ENCODE assay signal across 13 mouse cellular contexts in genomic region chr1:72490193-72490592, GRCm38 (mm10). TPM values are rescaled to one million over a fixed set of nuclear protein-coding genes. Genes with fewer than 3 reads are reported as not detected.
DNase-seq lines count a peak whose midpoint lies in the region; ATAC-seq and TF ChIP-seq lines count a peak whose summit lies in the region.
"Had no signal": no experiment of that assay in that cellular context is flagged by ENCODE, and none has a peak within 500 bp of the region (broad histone marks: within the 10 kb centered on the region; RNA-seq: fewer than 3 reads in every experiment).

No protein-coding gene starts in this region.

- 0 out of 2 replicates have a peak, but pooled peaks cover 7% of the 10 kb centered on the region for H3K9me3 ChIP-seq in megakaryocyte, embryonic 14.5 days
- H3K9me3 ChIP-seq in embryonic facial prominence, embryonic 14.5 days (ENCODE audit: control insufficient read depth, low read length): no peaks in the 10 kb centered on the region
- H3K9me3 ChIP-seq in midbrain, embryonic 16.5 days (replicated peaks; ENCODE audit: control insufficient read depth, low read length, poor library complexity, severe bottlenecking): no peaks in the 10 kb centered on the region
- H3K9me3 ChIP-seq in liver, postnatal 0 days (ENCODE audit: low read length): no peaks in the 10 kb centered on the region
- H3K9me3 ChIP-seq: G1E; lung, embryonic 15.5 days had no signal

- no peak overlapping the region for H3K4me2 ChIP-seq in embryonic facial prominence, embryonic 14.5 days (ENCODE audit: low read depth, low read length)
- no peak overlapping the region for H3K4me2 ChIP-seq in midbrain, embryonic 16.5 days (ENCODE audit: low read length)
- no peak overlapping the region for H3K4me2 ChIP-seq in liver, postnatal 0 days (ENCODE audit: low read depth, low read length)
- H3K4me2 ChIP-seq: lung, embryonic 15.5 days had no signal

- no peak for TF ChIP-seq EP300 in liver, postnatal 0 days (IDR thresholded peaks at IDR 0.05; ENCODE audit: low read depth)

- H3K27ac ChIP-seq in embryonic facial prominence, embryonic 14.5 days (replicated peaks; ENCODE audit: low read depth, low read length): no peak overlapping the region
- no peak overlapping the region for H3K27ac ChIP-seq in midbrain, embryonic 16.5 days (ENCODE audit: low read length)
- no peak overlapping the region for H3K27ac ChIP-seq in liver, postnatal 0 days (ENCODE audit: low read depth)
- H3K27ac ChIP-seq: lung, embryonic 15.5 days had no signal

- peaks cover 2% of the 10 kb centered on the region for H3K27me3 ChIP-seq in megakaryocyte, embryonic 14.5 days (replicated peaks)
- no peaks in the 10 kb centered on the region for H3K27me3 ChIP-seq in embryonic facial prominence, embryonic 14.5 days (replicated peaks; ENCODE audit: control insufficient read depth, insufficient read depth, low read length)
- H3K27me3 ChIP-seq in midbrain, embryonic 16.5 days (ENCODE audit: control insufficient read depth, insufficient read depth, low read depth, low read length): no peaks in the 10 kb centered on the region
- no peaks in the 10 kb centered on the region for H3K27me3 ChIP-seq in liver, postnatal 0 days (ENCODE audit: insufficient read depth, low read length)
- H3K27me3 ChIP-seq: lung, embryonic 15.5 days had no signal

- peaks cover 8% of the 10 kb centered on the region for H3K4me1 ChIP-seq in megakaryocyte, embryonic 14.5 days
- no peaks in the 10 kb centered on the region for H3K4me1 ChIP-seq in embryonic facial prominence, embryonic 14.5 days (ENCODE audit: control insufficient read depth, insufficient read depth, low read length)
- H3K4me1 ChIP-seq in midbrain, embryonic 16.5 days (ENCODE audit: control insufficient read depth, insufficient read depth, low read length): peaks cover 5% of the 10 kb centered on the region; the same call in 1 of the 2 replicates
- no peaks in the 10 kb centered on the region for H3K4me1 ChIP-seq in liver, postnatal 0 days (ENCODE audit: insufficient read depth)
- H3K4me1 ChIP-seq: lung, embryonic 15.5 days had no signal

- 14% methylated on average over 8 of the region's 8 CpGs for WGBS in embryonic facial prominence, embryonic 14.5 days
- 5% methylated on average over 8 of the region's 8 CpGs for WGBS in midbrain, embryonic 16.5 days
- WGBS in liver, postnatal 0 days (ENCODE audit: insufficient replicate concordance): 14% methylated on average over 8 of the region's 8 CpGs

- peak; percentile 45 for DNase-seq in R1 (ENCODE audit: low read depth, low spot score)
- DNase-seq in embryonic facial prominence, embryonic 14.5 days (ENCODE audit: low spot score): peak; percentile 56
- DNase-seq in heart, adult 8-10 months (ENCODE audit: low spot score): no peak
- no peak for DNase-seq in liver, postnatal 0 days
- DNase-seq: kidney, adult 9 months; layer of hippocampus, adult 9-11 months had no signal

- TF ChIP-seq CTCF in liver, postnatal 0 days (IDR thresholded peaks at IDR 0.05; ENCODE audit: low read depth): no peak

- ATAC-seq in megakaryocyte, adult 5-6 weeks (ENCODE audit: poor library complexity, severe bottlenecking): no peak
- peak; percentile 90 for ATAC-seq in embryonic facial prominence, embryonic 14.5 days (ENCODE audit: low read depth)
- ATAC-seq in midbrain, embryonic 16.5 days: peak; percentile 45; the same call in 1 of the 2 replicates
- no peak for ATAC-seq in liver, postnatal 0 days

- H3K9ac ChIP-seq in embryonic facial prominence, embryonic 14.5 days (ENCODE audit: low read depth, low read length): no peak overlapping the region
- H3K9ac ChIP-seq in midbrain, embryonic 16.5 days (ENCODE audit: low read depth, low read length): no peak overlapping the region
- no peak overlapping the region for H3K9ac ChIP-seq in liver, postnatal 0 days (replicated peaks)
- H3K9ac ChIP-seq: lung, embryonic 15.5 days had no signal

- no peaks in the 10 kb centered on the region for H3K36me3 ChIP-seq in megakaryocyte, embryonic 14.5 days (replicated peaks; ENCODE audit: low read length)
- H3K36me3 ChIP-seq in embryonic facial prominence, embryonic 14.5 days (ENCODE audit: control insufficient read depth, insufficient read depth, low read length): no peaks in the 10 kb centered on the region
- H3K36me3 ChIP-seq in midbrain, embryonic 16.5 days (ENCODE audit: control insufficient read depth, insufficient read depth, low read length): no peaks in the 10 kb centered on the region
- H3K36me3 ChIP-seq in liver, postnatal 0 days (replicated peaks; ENCODE audit: insufficient read depth, low read length): no peaks in the 10 kb centered on the region
- H3K36me3 ChIP-seq: G1E; lung, embryonic 15.5 days had no signal

- H3K4me3 ChIP-seq in megakaryocyte, embryonic 14.5 days (replicated peaks): peak overlapping the region; percentile 51
- H3K4me3 ChIP-seq in embryonic facial prominence, embryonic 14.5 days (ENCODE audit: low read depth, low read length): no peak overlapping the region
- no peak overlapping the region for H3K4me3 ChIP-seq in midbrain, embryonic 16.5 days (ENCODE audit: low read depth, low read length)
- no peak overlapping the region for H3K4me3 ChIP-seq in liver, postnatal 0 days (ENCODE audit: low read depth, low read length)
- H3K4me3 ChIP-seq: lung, embryonic 15.5 days had no signal

RNA-seq across cellular contexts. Expression of gene March4, which starts 46.5 kb away (rescaled TPM):
- 0.07 and 0.48 TPM in 2 replicates for polyA plus RNA-seq in megakaryocyte, embryonic 14.5 days (2012; ENCODE audit: insufficient read depth, low replicate concordance)
- total RNA-seq in megakaryocyte, adult 5-6 weeks (2015): 0.05 TPM in 1 of 2 replicates, not detected in the other
- not detected in 2 replicates for total RNA-seq in megakaryocyte, adult 5-6 weeks (2017)
- polyA plus RNA-seq in embryonic facial prominence, embryonic 14.5 days (2014; fragmentation: Nextera tagmentation; extraction: Ambion mirVana): 0.17 and 0.42 TPM in 2 replicates
- polyA plus RNA-seq in midbrain, embryonic 16.5 days (2015; fragmentation: Nextera tagmentation; extraction: Ambion mirVana): 7.9 and 8.0 TPM in 2 replicates
- total RNA-seq in heart, adult 8-10 months (2022): not detected
- polyA plus RNA-seq in liver, postnatal 0 days (2015; fragmentation: Nextera tagmentation; extraction: Ambion mirVana): not detected in 2 replicates
- total RNA-seq: hematopoietic stem cell, adult 5-6 weeks had no signal
- polyA plus RNA-seq: G1E; limb, embryonic 11.5 days had no signal

Comparison
In these comparisons a context has a peak if more than half of its experiments do, and no peak if none do; other contexts are left out.
1. ATAC-seq: peak in embryonic facial prominence, embryonic 14.5 days (single experiment) and midbrain, embryonic 16.5 days (single experiment); none in megakaryocyte, adult 5-6 weeks (single experiment) and liver, postnatal 0 days (single experiment).
2. DNase-seq: peak in R1 (single experiment) and embryonic facial prominence, embryonic 14.5 days (single experiment); none in heart, adult 8-10 months (single experiment) and liver, postnatal 0 days (single experiment).